Mouse (Mus musculus) cortical plate, adult 2 months (tissue): ENCODE data around the gene Pigk.

Experiments
- CTCF ChIP-seq: fragments of 200-500 bp; IDR thresholded peaks from 2 replicates; pipeline ENCODE4 v1.5.1; 2011; ENCODE audit warnings: mild to moderate bottlenecking, control low read depth, low read length; ENCODE audit not compliant: insufficient read depth; ENCODE audit errors: extremely low read depth
- POLR2A ChIP-seq: fragments of 200-500 bp; IDR thresholded peaks from 2 replicates; pipeline ENCODE4 v1.6.1; 2011; ENCODE audit warnings: mild to moderate bottlenecking, low read length, control low read depth; ENCODE audit not compliant: insufficient read depth; ENCODE audit errors: extremely low read depth

DNA sequence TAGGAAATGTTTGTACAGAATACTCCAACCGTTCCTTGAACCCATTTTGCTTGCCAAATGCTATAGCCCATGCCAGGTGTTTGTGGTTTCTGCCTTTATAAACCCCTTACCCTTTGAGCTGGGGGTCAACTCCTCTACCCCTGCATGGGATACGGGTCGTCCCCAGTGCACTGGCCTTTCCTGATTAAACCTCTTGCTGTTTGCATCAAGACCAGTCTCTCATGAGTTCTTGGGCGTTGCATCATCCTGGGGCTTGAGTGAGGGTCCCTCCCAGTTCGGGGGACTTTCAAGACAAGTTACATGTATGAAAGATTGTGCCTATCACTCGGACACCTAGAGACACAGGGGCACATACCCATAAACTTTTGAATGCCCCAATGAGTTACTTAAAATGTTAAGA, 200.5 kb downstream of the Pigk start:
- TF ChIP-seq CTCF (no peak), POLR2A (no peak)
